Mouse (Mus musculus): ENCODE measurements around the gene Lyzl4. TPM values are rescaled to one million over a fixed set of nuclear protein-coding genes. Genes with fewer than 3 reads are reported as not detected.
A peak's percentile ranks its signal among the peaks of the same experiment; 100 is the strongest.

The Lyzl4 gene
- polyA plus RNA-seq, 1 experiment: 0.38 TPM

DNA sequence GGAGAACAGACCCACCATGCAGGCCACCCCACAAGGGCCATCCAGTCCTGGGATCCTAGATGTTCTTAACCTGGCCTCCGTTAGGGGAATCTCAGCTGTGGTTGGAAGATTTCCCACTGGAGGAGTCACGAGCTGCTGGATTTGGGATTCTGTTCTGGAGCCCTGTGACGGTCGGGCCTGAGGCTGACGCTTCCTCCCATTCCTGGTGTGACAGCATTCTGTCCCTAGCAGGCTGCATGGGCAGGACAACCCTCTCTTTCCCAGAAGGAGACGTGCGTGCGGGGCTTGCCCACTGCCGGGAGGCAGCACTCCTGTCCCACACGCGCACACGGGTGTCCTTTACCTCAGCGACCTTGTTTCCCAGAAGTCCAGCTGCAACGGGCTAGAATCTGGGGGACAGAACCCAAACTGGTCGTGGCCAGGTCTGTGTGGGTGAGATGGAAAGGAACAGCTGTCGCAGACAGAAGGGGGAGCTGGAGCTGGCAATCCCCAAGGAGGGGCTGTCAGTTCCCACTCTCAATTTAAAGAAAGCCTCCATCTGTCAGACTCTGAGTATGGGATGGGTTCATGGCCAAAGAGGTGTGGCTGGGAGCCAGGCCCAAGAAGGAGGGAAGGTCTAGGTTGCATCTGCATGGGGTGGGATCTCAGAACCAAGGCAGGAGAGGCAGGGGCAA is 25.2 kb upstream of the Lyzl4 start:
- H3K4me1 ChIP-seq (ENCODE audit: control insufficient read depth, insufficient read depth, low read length): peaks cover 5% of the 10 kb centered on the region
- H3K4me3 ChIP-seq (replicated peaks; ENCODE audit: insufficient read depth, low read depth, low read length): no peak overlapping the region
- no peak overlapping the region for H3K27ac ChIP-seq (ENCODE audit: insufficient read depth, low read length)
- no peak for TF ChIP-seq CTCF (IDR thresholded peaks at IDR 0.05; ENCODE audit: borderline replicate concordance, insufficient read depth, low read depth, low read length)
- TF ChIP-seq POLR2A (IDR thresholded peaks at IDR 0.05; ENCODE audit: borderline replicate concordance, insufficient read depth, low read length): no peak
- WGBS: 46% methylated on average over 16 of the region's 16 CpGs
- no peak for DNase-seq
- H3K27me3 ChIP-seq (ENCODE audit: control insufficient read depth, insufficient read depth, low read length): no peaks in the 10 kb centered on the region

GRCm38 (mm10) chr9:121664104-121664503 is 22.2 kb upstream of the Lyzl4 start:
- Histone ChIP-seq H3K27me3 (ENCODE audit: control insufficient read depth, insufficient read depth, low read length) (no peaks in the 10 kb centered on the region), H3K27ac (ENCODE audit: insufficient read depth, low read length) (no peak overlapping the region), H3K4me3 (replicated peaks; ENCODE audit: insufficient read depth, low read depth, low read length) (no peak overlapping the region), H3K4me1 (ENCODE audit: control insufficient read depth, insufficient read depth, low read length) (peaks cover 12% of the 10 kb centered on the region)
- WGBS: 57% methylated on average over 5 of the region's 5 CpGs
- no peak for TF ChIP-seq CTCF (IDR thresholded peaks at IDR 0.05; ENCODE audit: borderline replicate concordance, insufficient read depth, low read depth, low read length)
- no peak for TF ChIP-seq POLR2A (IDR thresholded peaks at IDR 0.05; ENCODE audit: borderline replicate concordance, insufficient read depth, low read length)
- DNase-seq: no peak

DNA sequence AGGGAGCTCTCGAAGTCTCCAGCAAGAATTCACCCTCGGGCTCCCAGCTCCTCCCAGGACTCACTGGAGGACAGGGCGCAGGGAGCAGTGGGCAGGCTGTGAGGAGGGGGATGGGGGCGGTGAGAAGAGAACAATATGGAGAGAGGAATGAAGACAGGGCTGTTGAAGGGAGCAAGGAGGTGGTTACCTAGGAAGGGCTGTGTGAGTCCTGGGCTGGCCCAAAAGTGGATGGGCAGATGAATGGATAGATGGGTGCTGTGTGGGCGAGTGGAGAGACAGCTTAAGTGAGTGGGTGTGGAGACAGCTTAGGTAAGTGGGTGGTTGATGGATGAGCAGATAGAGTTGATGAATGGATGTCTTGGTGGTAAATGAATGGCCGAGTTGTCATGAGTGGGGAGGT is 21.6 kb upstream of the Lyzl4 start:
- no peak for DNase-seq
- H3K27me3 ChIP-seq (ENCODE audit: control insufficient read depth, insufficient read depth, low read length): no peaks in the 10 kb centered on the region
- peaks cover 12% of the 10 kb centered on the region for H3K4me1 ChIP-seq (ENCODE audit: control insufficient read depth, insufficient read depth, low read length)
- H3K27ac ChIP-seq (ENCODE audit: insufficient read depth, low read length): no peak overlapping the region
- WGBS: 83% methylated on average over 6 of the region's 6 CpGs
- H3K4me3 ChIP-seq (replicated peaks; ENCODE audit: insufficient read depth, low read depth, low read length): no peak overlapping the region
- TF ChIP-seq CTCF (IDR thresholded peaks at IDR 0.05; ENCODE audit: borderline replicate concordance, insufficient read depth, low read depth, low read length) (no peak), POLR2A (IDR thresholded peaks at IDR 0.05; ENCODE audit: borderline replicate concordance, insufficient read depth, low read length) (no peak)

DNA sequence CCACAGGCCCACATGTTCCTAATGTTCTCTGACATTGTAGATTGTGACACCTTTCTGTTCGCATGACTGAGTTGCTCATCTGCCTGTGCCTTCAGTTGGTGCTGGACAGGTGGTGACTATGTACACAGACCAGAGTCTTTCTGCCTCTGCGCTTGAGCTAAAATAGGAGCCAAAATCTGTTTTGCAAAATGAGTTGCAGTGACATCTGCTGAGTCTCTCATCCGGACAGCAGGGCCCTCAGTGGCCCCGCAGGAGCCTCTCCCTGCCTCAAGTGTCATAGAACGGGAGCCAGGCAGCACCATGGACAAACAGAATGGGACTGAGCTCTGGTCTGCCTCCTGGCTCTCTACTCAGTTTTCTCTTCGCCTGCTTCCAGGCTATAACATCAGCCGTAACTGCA is 17.9 kb upstream of the Lyzl4 start:
- TF ChIP-seq CTCF (IDR thresholded peaks at IDR 0.05; ENCODE audit: borderline replicate concordance, insufficient read depth, low read depth, low read length) (no peak), POLR2A (IDR thresholded peaks at IDR 0.05; ENCODE audit: borderline replicate concordance, insufficient read depth, low read length) (no peak)
- H3K4me1 ChIP-seq (ENCODE audit: control insufficient read depth, insufficient read depth, low read length): peaks cover 9% of the 10 kb centered on the region
- no peaks in the 10 kb centered on the region for H3K27me3 ChIP-seq (ENCODE audit: control insufficient read depth, insufficient read depth, low read length)
- DNase-seq: peak in 1 of 2 experiments; percentile 30
- H3K27ac ChIP-seq (ENCODE audit: insufficient read depth, low read length): no peak overlapping the region
- WGBS: 37% methylated on average over 7 of the region's 7 CpGs
- no peak overlapping the region for H3K4me3 ChIP-seq (replicated peaks; ENCODE audit: insufficient read depth, low read depth, low read length)

GRCm38 (mm10) chr9:121658248-121658647 is 16.4 kb upstream of the Lyzl4 start:
- Histone ChIP-seq H3K27ac (ENCODE audit: insufficient read depth, low read length) (no peak overlapping the region), H3K27me3 (ENCODE audit: control insufficient read depth, insufficient read depth, low read length) (no peaks in the 10 kb centered on the region), H3K4me3 (replicated peaks; ENCODE audit: insufficient read depth, low read depth, low read length) (no peak overlapping the region), H3K4me1 (ENCODE audit: control insufficient read depth, insufficient read depth, low read length) (peaks cover 9% of the 10 kb centered on the region)
- no peak for DNase-seq
- TF ChIP-seq CTCF (IDR thresholded peaks at IDR 0.05; ENCODE audit: borderline replicate concordance, insufficient read depth, low read depth, low read length): no peak
- TF ChIP-seq POLR2A (IDR thresholded peaks at IDR 0.05; ENCODE audit: borderline replicate concordance, insufficient read depth, low read length): no peak
- 95% methylated on average over 7 of the region's 7 CpGs for WGBS

DNA sequence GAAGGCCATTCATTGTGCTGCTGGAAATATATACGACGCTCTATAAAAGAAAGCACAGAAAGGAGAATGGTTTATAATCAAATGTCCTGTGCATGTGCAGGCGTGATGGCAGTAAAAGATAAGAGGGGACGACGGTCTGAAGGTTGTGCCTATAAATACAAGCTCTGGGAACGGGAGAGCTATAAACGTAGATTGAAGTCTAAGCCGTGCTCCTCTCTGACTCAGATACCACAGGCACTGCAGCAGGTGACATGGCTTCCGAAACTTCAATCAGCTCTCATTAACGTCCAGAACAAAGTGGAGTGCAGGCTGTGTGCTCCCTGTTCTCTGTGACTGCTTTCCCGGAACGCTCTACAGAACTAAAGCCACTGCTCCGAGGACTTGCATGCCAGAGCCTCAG is 15.2 kb upstream of the Lyzl4 start:
- no peaks in the 10 kb centered on the region for H3K27me3 ChIP-seq (ENCODE audit: control insufficient read depth, insufficient read depth, low read length)
- H3K4me1 ChIP-seq (ENCODE audit: control insufficient read depth, insufficient read depth, low read length): peaks cover 9% of the 10 kb centered on the region
- TF ChIP-seq POLR2A (IDR thresholded peaks at IDR 0.05; ENCODE audit: borderline replicate concordance, insufficient read depth, low read length): no peak
- TF ChIP-seq CTCF (IDR thresholded peaks at IDR 0.05; ENCODE audit: borderline replicate concordance, insufficient read depth, low read depth, low read length): no peak
- no peak overlapping the region for H3K27ac ChIP-seq (ENCODE audit: insufficient read depth, low read length)
- no peak overlapping the region for H3K4me3 ChIP-seq (replicated peaks; ENCODE audit: insufficient read depth, low read depth, low read length)
- 75% methylated on average over 13 of the region's 13 CpGs for WGBS
- DNase-seq: no peak

DNA sequence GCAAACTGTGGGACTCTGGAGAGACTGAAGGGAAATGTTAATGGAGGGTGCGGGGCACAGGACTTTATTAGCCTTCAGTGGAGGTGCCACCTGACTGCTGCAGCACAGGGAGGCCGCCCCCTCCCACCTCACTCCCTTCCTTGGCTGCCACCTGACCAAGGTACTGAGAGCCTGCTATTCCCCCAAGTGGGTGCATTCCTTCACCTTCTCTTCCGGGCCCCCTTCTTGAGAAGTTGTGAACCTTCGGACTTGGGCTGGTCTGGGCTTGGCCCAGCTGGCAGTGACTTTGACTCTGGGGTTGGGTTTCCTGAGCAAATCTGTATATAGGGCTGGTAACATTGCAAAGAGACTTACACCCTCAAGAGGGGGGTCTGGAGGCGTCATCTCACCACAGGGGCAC is 14.4 kb upstream of the Lyzl4 start:
- no peak overlapping the region for H3K4me3 ChIP-seq (replicated peaks; ENCODE audit: insufficient read depth, low read depth, low read length)
- peaks cover 9% of the 10 kb centered on the region for H3K4me1 ChIP-seq (ENCODE audit: control insufficient read depth, insufficient read depth, low read length)
- no peak for TF ChIP-seq CTCF (IDR thresholded peaks at IDR 0.05; ENCODE audit: borderline replicate concordance, insufficient read depth, low read depth, low read length)
- TF ChIP-seq POLR2A (IDR thresholded peaks at IDR 0.05; ENCODE audit: borderline replicate concordance, insufficient read depth, low read length): no peak
- DNase-seq: no peak
- no peaks in the 10 kb centered on the region for H3K27me3 ChIP-seq (ENCODE audit: control insufficient read depth, insufficient read depth, low read length)
- 84% methylated on average over 5 of the region's 5 CpGs for WGBS
- H3K27ac ChIP-seq (ENCODE audit: insufficient read depth, low read length): no peak overlapping the region

- no peaks in the 10 kb centered on the region for H3K27me3 ChIP-seq (ENCODE audit: control insufficient read depth, insufficient read depth, low read length)
- TF ChIP-seq CTCF (IDR thresholded peaks at IDR 0.05; ENCODE audit: borderline replicate concordance, insufficient read depth, low read depth, low read length): no peak
- no peak for TF ChIP-seq POLR2A (IDR thresholded peaks at IDR 0.05; ENCODE audit: borderline replicate concordance, insufficient read depth, low read length)
- no peaks in the 10 kb centered on the region for H3K4me1 ChIP-seq (ENCODE audit: control insufficient read depth, insufficient read depth, low read length)
- no peak overlapping the region for H3K4me3 ChIP-seq (replicated peaks; ENCODE audit: insufficient read depth, low read depth, low read length)
- no peak overlapping the region for H3K27ac ChIP-seq (ENCODE audit: insufficient read depth, low read length)
- WGBS: 96% methylated on average over 10 of the region's 10 CpGs
- no peak for DNase-seq
These were observed 11.8 kb upstream of the Lyzl4 start for GRCm38 (mm10) chr9:121653668-121654067.

All from cerebellum, adult 2 months (tissue).